Mouse (Mus musculus): ENCODE measurements around the gene Hdac7. TPM values are rescaled to one million over a fixed set of nuclear protein-coding genes. Genes with fewer than 3 reads are reported as not detected.

Hdac7 gene
- polyA plus RNA-seq, 1 experiment from 2014 or later = 29.9 TPM

GRCm38 (mm10) chr15:97839473-97839872 is 4.8 kb downstream of the Hdac7 start:
- Histone ChIP-seq H3K4me1 (peaks cover 3% of the 10 kb centered on the region), H3K4me3 (no peak overlapping the region), H3K9me3 (no peaks in the 10 kb centered on the region), H3K36me3 (no peaks in the 10 kb centered on the region), H3K9ac (replicated peaks) (no peak overlapping the region), H3K27ac (replicated peaks) (no peak overlapping the region), H3K27me3 (peaks cover 3% of the 10 kb centered on the region), H3K4me2 (replicated peaks) (no peak overlapping the region)
- 69% methylated on average over 4 of the region's 4 CpGs for whole genome bisulfite sequencing
- ATAC-seq (ENCODE audit: low FRiP score, low read depth) = no peak

- H3K9ac ChIP-seq (replicated peaks) = no peak overlapping the region
- H3K4me3 ChIP-seq = no peak overlapping the region
- 84% methylated on average over 2 of the region's 2 CpGs for WGBS
- H3K27me3 ChIP-seq = peaks cover 5% of the 10 kb centered on the region
- ATAC-seq (ENCODE audit: low FRiP score, low read depth) = no peak
- H3K4me1 ChIP-seq = peaks cover 3% of the 10 kb centered on the region
- no peaks in the 10 kb centered on the region for H3K36me3 ChIP-seq
- no peak overlapping the region for H3K27ac ChIP-seq (replicated peaks)
- H3K9me3 ChIP-seq = no peaks in the 10 kb centered on the region
- H3K4me2 ChIP-seq (replicated peaks) = no peak overlapping the region
These were observed 5.3 kb downstream of the Hdac7 start for GRCm38 (mm10) chr15:97839012-97839411.

GRCm38 (mm10) chr15:97838395-97838794 is 5.9 kb downstream of the Hdac7 start:
- no peak for ATAC-seq (ENCODE audit: low FRiP score, low read depth)
- Histone ChIP-seq H3K9me3 (no peaks in the 10 kb centered on the region), H3K4me3 (no peak overlapping the region), H3K27me3 (peaks cover 11% of the 10 kb centered on the region), H3K4me1 (peaks cover 3% of the 10 kb centered on the region), H3K4me2 (replicated peaks) (no peak overlapping the region), H3K27ac (replicated peaks) (no peak overlapping the region), H3K36me3 (no peaks in the 10 kb centered on the region), H3K9ac (replicated peaks) (no peak overlapping the region)
- WGBS = 69% methylated on average over 4 of the region's 4 CpGs

GRCm38 (mm10) chr15:97837491-97838061 is 6.7 kb downstream of the Hdac7 start:
- Histone ChIP-seq H3K27me3 (peaks cover 12% of the 10 kb centered on the region), H3K9ac (replicated peaks) (no peak overlapping the region), H3K9me3 (no peaks in the 10 kb centered on the region), H3K4me3 (no peak overlapping the region), H3K27ac (replicated peaks) (no peak overlapping the region), H3K36me3 (no peaks in the 10 kb centered on the region), H3K4me1 (peaks cover 3% of the 10 kb centered on the region), H3K4me2 (replicated peaks) (no peak overlapping the region)
- WGBS = 28% methylated on average over 8 of the region's 8 CpGs
- no peak for ATAC-seq (ENCODE audit: low FRiP score, low read depth)

GRCm38 (mm10) chr15:97836894-97837247 is 7.4 kb downstream of the Hdac7 start:
- no peak for ATAC-seq (ENCODE audit: low FRiP score, low read depth)
- peaks cover 16% of the 10 kb centered on the region for H3K27me3 ChIP-seq

GRCm38 (mm10) chr15:97836153-97836893 is 8.0 kb downstream of the Hdac7 start:
- no peak for ATAC-seq (ENCODE audit: low FRiP score, low read depth)
- H3K36me3 ChIP-seq = no peaks in the 10 kb centered on the region
- H3K4me2 ChIP-seq (replicated peaks) = no peak overlapping the region
- WGBS = 53% methylated on average over 17 of the region's 17 CpGs
- H3K9ac ChIP-seq (replicated peaks) = no peak overlapping the region
- H3K4me1 ChIP-seq = peaks cover 12% of the 10 kb centered on the region
- no peaks in the 10 kb centered on the region for H3K9me3 ChIP-seq
- peaks cover 16% of the 10 kb centered on the region for H3K27me3 ChIP-seq
- H3K4me3 ChIP-seq = no peak overlapping the region
- no peak overlapping the region for H3K27ac ChIP-seq (replicated peaks)

More at GRCm38 (mm10) chr15:97836894-97837247, 7.4 kb downstream of the Hdac7 start:
- H3K27ac ChIP-seq (replicated peaks) = no peak overlapping the region
- no peak overlapping the region for H3K4me2 ChIP-seq (replicated peaks)
- peaks cover 10% of the 10 kb centered on the region for H3K4me1 ChIP-seq
- H3K9me3 ChIP-seq = no peaks in the 10 kb centered on the region
- 79% methylated on average over 8 of the region's 8 CpGs for WGBS
- H3K4me3 ChIP-seq = no peak overlapping the region
- H3K36me3 ChIP-seq = no peaks in the 10 kb centered on the region
- no peak overlapping the region for H3K9ac ChIP-seq (replicated peaks)

GRCm38 (mm10) chr15:97832764-97833479 is 11.4 kb downstream of the Hdac7 start:
- no peaks in the 10 kb centered on the region for H3K9me3 ChIP-seq
- H3K36me3 ChIP-seq = no peaks in the 10 kb centered on the region
- no peak overlapping the region for H3K4me3 ChIP-seq
- peaks cover 37% of the 10 kb centered on the region for H3K4me1 ChIP-seq
- H3K27me3 ChIP-seq = peaks cover 20% of the 10 kb centered on the region
- ATAC-seq (ENCODE audit: low FRiP score, low read depth) = no peak
- 54% methylated on average over 9 of the region's 9 CpGs for WGBS
- H3K27ac ChIP-seq (replicated peaks) = no peak overlapping the region
- H3K4me2 ChIP-seq (replicated peaks) = no peak overlapping the region
- no peak overlapping the region for H3K9ac ChIP-seq (replicated peaks)

GRCm38 (mm10) chr15:97831987-97832640 is 12.2 kb downstream of the Hdac7 start:
- ATAC-seq (ENCODE audit: low FRiP score, low read depth) = no peak; the same call in 1 of the 2 replicates
- Histone ChIP-seq H3K36me3 (no peaks in the 10 kb centered on the region), H3K27me3 (peaks cover 20% of the 10 kb centered on the region), H3K9me3 (no peaks in the 10 kb centered on the region), H3K27ac (replicated peaks) (peak overlapping the region; percentile 94), H3K9ac (replicated peaks) (peak overlapping the region; percentile 98), H3K4me3 (peak overlapping the region; percentile 96), H3K4me2 (replicated peaks) (peak overlapping the region; percentile 67), H3K4me1 (peaks cover 37% of the 10 kb centered on the region)
- 8% methylated on average over 10 of the region's 10 CpGs for WGBS

- WGBS = under 1% methylated on average over 58 of the region's 84 CpGs
- Histone ChIP-seq H3K4me2 (replicated peaks) (peak overlapping the region; percentile 67), H3K27me3 (peaks cover 20% of the 10 kb centered on the region), H3K36me3 (no peaks in the 10 kb centered on the region), H3K9ac (replicated peaks) (peak overlapping the region; percentile 98), H3K4me1 (peaks cover 42% of the 10 kb centered on the region), H3K4me3 (peak overlapping the region; percentile 96), H3K9me3 (no peaks in the 10 kb centered on the region), H3K27ac (replicated peaks) (peak overlapping the region; percentile 94)
- peak; percentile 90 for ATAC-seq (ENCODE audit: low FRiP score, low read depth)
These were observed 12.9 kb downstream of the Hdac7 start for GRCm38 (mm10) chr15:97831242-97831986.

- H3K4me1 ChIP-seq = peaks cover 48% of the 10 kb centered on the region
- peak; percentile 61 for ATAC-seq (ENCODE audit: low FRiP score, low read depth)
These were observed 13.5 kb downstream of the Hdac7 start for GRCm38 (mm10) chr15:97830788-97831241.

GRCm38 (mm10) chr15:97830253-97830787 is 14.0 kb downstream of the Hdac7 start:
- Histone ChIP-seq H3K9me3 (no peaks in the 10 kb centered on the region), H3K27ac (replicated peaks) (peak overlapping the region; percentile 94), H3K27me3 (peaks cover 25% of the 10 kb centered on the region), H3K9ac (replicated peaks) (peak overlapping the region; percentile 98), H3K36me3 (no peaks in the 10 kb centered on the region), H3K4me2 (replicated peaks) (peak overlapping the region; percentile 67), H3K4me3 (peak overlapping the region; percentile 96), H3K4me1 (peaks cover 53% of the 10 kb centered on the region)
- WGBS = 9% methylated on average over 12 of the region's 12 CpGs
- no peak for ATAC-seq (ENCODE audit: low FRiP score, low read depth)

More at GRCm38 (mm10) chr15:97830788-97831241, 13.5 kb downstream of the Hdac7 start:
- Histone ChIP-seq H3K9me3 (no peaks in the 10 kb centered on the region), H3K27ac (replicated peaks) (peak overlapping the region; percentile 94), H3K4me3 (peak overlapping the region; percentile 96), H3K9ac (replicated peaks) (peak overlapping the region; percentile 98), H3K4me2 (replicated peaks) (peak overlapping the region; percentile 67), H3K36me3 (no peaks in the 10 kb centered on the region), H3K27me3 (peaks cover 20% of the 10 kb centered on the region)
- WGBS = under 1% methylated on average over 36 of the region's 39 CpGs

Measured in midbrain, embryonic 12.5 days (tissue).